10 mouse cellular contexts compared by ENCODE assay signal in the genomic region with DNA sequence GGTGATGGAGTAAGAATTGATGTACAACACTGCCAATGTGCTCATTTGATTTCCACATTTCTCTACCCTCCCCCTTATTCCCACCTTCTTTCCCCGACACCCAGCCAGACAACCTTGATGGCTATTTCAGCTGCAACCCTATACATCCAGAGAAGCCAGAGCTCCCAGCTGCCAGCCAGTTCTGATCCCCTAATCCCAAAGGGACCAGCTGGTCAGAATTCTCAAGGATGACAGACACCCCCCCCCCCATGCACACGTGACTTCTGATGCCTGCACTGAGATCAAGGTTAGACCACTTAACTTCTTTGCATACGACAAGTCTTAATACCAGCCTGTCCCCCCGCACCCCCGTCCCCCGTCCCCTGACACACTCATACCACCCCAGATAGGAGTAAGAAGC.
"Had no signal": no experiment of that assay in that cellular context is flagged by ENCODE, and none has a peak within 500 bp of the region (broad histone marks: within the 10 kb centered on the region; RNA-seq: fewer than 3 reads in every experiment).

No protein-coding gene starts in this region.

- DNase-seq: kidney, adult 2 months; kidney, postnatal 25 days; lung, adult 18-20 months; right cerebral cortex, adult 18-20 months; right cerebral cortex, postnatal 25 days; thymus, postnatal 36 days had no signal

- ATAC-seq: intestine, embryonic 16.5 days had no signal

- H3K9ac ChIP-seq: kidney, embryonic 15.5 days; liver, embryonic 14.5 days had no signal

- H3K4me3 ChIP-seq: kidney, embryonic 15.5 days; left cerebral cortex, adult 2 months had no signal

- H3K9me3 ChIP-seq: kidney, embryonic 15.5 days had no signal

- H3K27ac ChIP-seq: kidney, embryonic 15.5 days; liver, embryonic 14.5 days had no signal

- H3K4me2 ChIP-seq: kidney, embryonic 15.5 days had no signal

- H3K36me3 ChIP-seq: kidney, embryonic 15.5 days had no signal
